Mouse (Mus musculus): Measurements from ENCODE around the gene H2al1g. TPM values are rescaled to one million over a fixed set of nuclear protein-coding genes. Genes with fewer than 3 reads are reported as not detected.
"Not testable (repeated sequence)": the region's sequence is repeated elsewhere in the genome, so short reads cannot be mapped to it uniquely, and the experiment has no call there.

The H2al1g gene
- polyA plus RNA-seq, 1 experiment from 2014 or later, result not detected

GRCm38 (mm10) chrX:11314858-11315257 is 3.2 kb upstream of the H2al1g start, which contains the start of gene H2al1f:
H2al1f (plus strand) TSS chrX:11315158.
- not testable (repeated sequence) for H3K9ac ChIP-seq; H3K9me3 ChIP-seq (replicated peaks); ATAC-seq (ENCODE audit: insufficient number of reproducible peaks, low FRiP score); H3K4me2 ChIP-seq; H3K36me3 ChIP-seq; H3K27me3 ChIP-seq (replicated peaks); H3K4me3 ChIP-seq; H3K4me1 ChIP-seq (replicated peaks); H3K27ac ChIP-seq (ENCODE audit: poor library complexity, severe bottlenecking)
- no CpG with 5 or more reads among the region's 6 CpGs for WGBS

- H3K4me2 ChIP-seq; H3K4me3 ChIP-seq; H3K36me3 ChIP-seq; ATAC-seq (ENCODE audit: insufficient number of reproducible peaks, low FRiP score); H3K4me1 ChIP-seq (replicated peaks); H3K9me3 ChIP-seq (replicated peaks); H3K27ac ChIP-seq (ENCODE audit: poor library complexity, severe bottlenecking); H3K9ac ChIP-seq; H3K27me3 ChIP-seq (replicated peaks): not testable (repeated sequence)
- WGBS, result no CpG with 5 or more reads among the region's 6 CpGs
Measured at GRCm38 (mm10) chrX:11321192-11321591, 3.1 kb downstream of the H2al1g start, which contains the start of gene H2al1h. H2al1h (plus strand) TSS chrX:11321492.

- not testable (repeated sequence) for H3K4me1 ChIP-seq (replicated peaks); H3K9ac ChIP-seq; H3K27ac ChIP-seq (ENCODE audit: poor library complexity, severe bottlenecking); H3K9me3 ChIP-seq (replicated peaks); ATAC-seq (ENCODE audit: insufficient number of reproducible peaks, low FRiP score); H3K4me2 ChIP-seq; H3K36me3 ChIP-seq; H3K4me3 ChIP-seq; H3K27me3 ChIP-seq (replicated peaks)
- WGBS, result 80% methylated on average over 5 of the region's 5 CpGs
Measured at GRCm38 (mm10) chrX:11324359-11324758, 6.3 kb downstream of the H2al1g start, which contains the start of gene H2al1i. H2al1i (plus strand) TSS chrX:11324659.

- H3K9ac ChIP-seq; H3K27ac ChIP-seq (ENCODE audit: poor library complexity, severe bottlenecking); H3K4me1 ChIP-seq (replicated peaks); H3K4me2 ChIP-seq; ATAC-seq (ENCODE audit: insufficient number of reproducible peaks, low FRiP score); H3K9me3 ChIP-seq (replicated peaks); H3K36me3 ChIP-seq; H3K27me3 ChIP-seq (replicated peaks); H3K4me3 ChIP-seq: not testable (repeated sequence)
- WGBS, result 82% methylated on average over 2 of the region's 2 CpGs
Measured at GRCm38 (mm10) chrX:11327522-11327921, 9.5 kb downstream of the H2al1g start, which contains the start of gene H2al1j. H2al1j (plus strand) TSS chrX:11327822.

GRCm38 (mm10) chrX:11345762-11346161 is 27.7 kb downstream of the H2al1g start:
- Histone ChIP-seq H3K4me1 (replicated peaks) (no peaks in the 10 kb centered on the region), H3K4me3 (no peak overlapping the region), H3K9me3 (replicated peaks) (no peaks in the 10 kb centered on the region), H3K27me3 (replicated peaks) (peaks cover 9% of the 10 kb centered on the region; the same call in 1 of the 2 replicates), H3K4me2 (no peak overlapping the region), H3K36me3 (no peaks in the 10 kb centered on the region), H3K27ac (ENCODE audit: poor library complexity, severe bottlenecking) (no peak overlapping the region), H3K9ac (no peak overlapping the region)
- no peak for ATAC-seq (ENCODE audit: insufficient number of reproducible peaks, low FRiP score)
- 52% methylated on average over 9 of the region's 9 CpGs for WGBS

GRCm38 (mm10) chrX:11346756-11347155 is 28.7 kb downstream of the H2al1g start:
- Histone ChIP-seq H3K4me1 (replicated peaks) (no peaks in the 10 kb centered on the region), H3K27me3 (replicated peaks) (peaks cover 9% of the 10 kb centered on the region; the same call in 1 of the 2 replicates), H3K27ac (ENCODE audit: poor library complexity, severe bottlenecking) (no peak overlapping the region), H3K4me3 (no peak overlapping the region), H3K9me3 (replicated peaks) (no peaks in the 10 kb centered on the region), H3K4me2 (no peak overlapping the region), H3K9ac (no peak overlapping the region), H3K36me3 (no peaks in the 10 kb centered on the region)
- WGBS, result 80% methylated on average over 3 of the region's 3 CpGs
- ATAC-seq (ENCODE audit: insufficient number of reproducible peaks, low FRiP score), result no peak

GRCm38 (mm10) chrX:11360823-11361222 is 42.8 kb downstream of the H2al1g start:
- 77% methylated on average over 6 of the region's 6 CpGs for WGBS
- no peaks in the 10 kb centered on the region for H3K4me1 ChIP-seq (replicated peaks)
- no peaks in the 10 kb centered on the region for H3K36me3 ChIP-seq
- H3K9ac ChIP-seq, result no peak overlapping the region
- no peak overlapping the region for H3K4me3 ChIP-seq
- ATAC-seq (ENCODE audit: insufficient number of reproducible peaks, low FRiP score), result no peak
- H3K27me3 ChIP-seq (replicated peaks), result peaks cover 16% of the 10 kb centered on the region; the same call in 1 of the 2 replicates
- H3K27ac ChIP-seq (ENCODE audit: poor library complexity, severe bottlenecking), result no peak overlapping the region
- no peaks in the 10 kb centered on the region for H3K9me3 ChIP-seq (replicated peaks)
- no peak overlapping the region for H3K4me2 ChIP-seq

GRCm38 (mm10) chrX:11361261-11361660 is 43.2 kb downstream of the H2al1g start:
- H3K27ac ChIP-seq (ENCODE audit: poor library complexity, severe bottlenecking), result no peak overlapping the region
- H3K27me3 ChIP-seq (replicated peaks), result peaks cover 17% of the 10 kb centered on the region; the same call in 1 of the 2 replicates
- no peaks in the 10 kb centered on the region for H3K36me3 ChIP-seq
- ATAC-seq (ENCODE audit: insufficient number of reproducible peaks, low FRiP score), result no peak
- H3K4me1 ChIP-seq (replicated peaks), result no peaks in the 10 kb centered on the region
- 73% methylated on average over 2 of the region's 2 CpGs for WGBS
- H3K4me2 ChIP-seq, result no peak overlapping the region
- H3K9me3 ChIP-seq (replicated peaks), result no peaks in the 10 kb centered on the region
- no peak overlapping the region for H3K9ac ChIP-seq
- no peak overlapping the region for H3K4me3 ChIP-seq

- 57% methylated on average over 6 of the region's 6 CpGs for WGBS
- Histone ChIP-seq H3K4me1 (replicated peaks) (no peaks in the 10 kb centered on the region), H3K27ac (ENCODE audit: poor library complexity, severe bottlenecking) (no peak overlapping the region), H3K4me2 (no peak overlapping the region), H3K9ac (no peak overlapping the region), H3K27me3 (replicated peaks) (peaks cover 18% of the 10 kb centered on the region; the same call in 1 of the 2 replicates), H3K36me3 (no peaks in the 10 kb centered on the region), H3K4me3 (no peak overlapping the region), H3K9me3 (replicated peaks) (no peaks in the 10 kb centered on the region)
- ATAC-seq (ENCODE audit: insufficient number of reproducible peaks, low FRiP score), result no peak
Measured at GRCm38 (mm10) chrX:11363890-11364289, 45.8 kb downstream of the H2al1g start.

- Histone ChIP-seq H3K4me3 (no peak overlapping the region), H3K36me3 (no peaks in the 10 kb centered on the region), H3K4me2 (no peak overlapping the region), H3K27me3 (replicated peaks) (0 out of 2 replicates have a peak, but pooled peaks cover 10% of the 10 kb centered on the region), H3K27ac (ENCODE audit: poor library complexity, severe bottlenecking) (no peak overlapping the region), H3K9me3 (replicated peaks) (no peaks in the 10 kb centered on the region), H3K9ac (no peak overlapping the region), H3K4me1 (replicated peaks) (no peaks in the 10 kb centered on the region)
- 67% methylated on average over 12 of the region's 12 CpGs for WGBS
- ATAC-seq (ENCODE audit: insufficient number of reproducible peaks, low FRiP score), result no peak
Measured at GRCm38 (mm10) chrX:11365151-11365550, 47.1 kb downstream of the H2al1g start.
